Mouse (Mus musculus): ENCODE results near the gene Hsf2bp.

GRCm38 (mm10) chr17:32023088-32023487, 13.1 kb downstream of the Hsf2bp start:
- TF ChIP-seq CTCF (IDR thresholded peaks at IDR 0.05; ENCODE audit: control insufficient read depth, insufficient read depth, low read length) = no peak
- no peak for TF ChIP-seq POLR2A (IDR thresholded peaks at IDR 0.05; ENCODE audit: borderline replicate concordance, control insufficient read depth, low read depth, low read length)

Measured in bone marrow, adult 2 months (tissue).